In genomic region chr14:115042055-115042564, GRCm38 (mm10) we compare ENCODE assay signal across 8 mouse cellular contexts. TPM values are rescaled to one million over a fixed set of nuclear protein-coding genes. Genes with fewer than 3 reads are reported as not detected.
DNase-seq lines count a peak whose midpoint lies in the region; ATAC-seq and TF ChIP-seq lines count a peak whose summit lies in the region.

No protein-coding gene starts in this region.

- DNase-seq in CD8-positive naive resting alpha-beta T cell, adult 2 months (ENCODE audit: low read depth in 2 of 2, low spot score in 2 of 2), result peak; percentile 75 to 78
- DNase-seq in c-Kit-positive CD71-negative TER-119-negative erythroid progenitor cells, embryonic 14.5 days (ENCODE audit: low read depth), result peak; percentile 50
- DNase-seq in forebrain, embryonic 10.5 days (ENCODE audit: extremely low spot score, low spot score), result peak; percentile 84
- DNase-seq in kidney, postnatal 36 days, result peak; percentile 92 to 93
- DNase-seq in liver, embryonic 14.5 days (ENCODE audit: low read depth in 3 of 3, low spot score in 3 of 3), result peak; percentile 61 to 66 (median 61)
- peak; percentile 88 for DNase-seq in neural tube, embryonic 10.5 days (ENCODE audit: extremely low spot score, low spot score)

- H3K4me2 ChIP-seq in heart, embryonic 16.5 days (ENCODE audit: low read depth, low read length), result peak overlapping the region; percentile 99
- H3K4me2 ChIP-seq in liver, embryonic 14.5 days (ENCODE audit: low read depth), result peak overlapping the region; percentile 87
- H3K4me2 ChIP-seq in stomach, embryonic 15.5 days, result peak overlapping the region; percentile 78

- ATAC-seq in heart, embryonic 16.5 days (replicated peaks; ENCODE audit: extremely low read depth, insufficient read depth, low FRiP score), result peak; percentile 74
- peak; percentile 70 for ATAC-seq in liver, embryonic 14.5 days (ENCODE audit: insufficient read depth)
- ATAC-seq in stomach, embryonic 15.5 days (ENCODE audit: insufficient read depth, low FRiP score, low read depth), result peak; percentile 74

- TF ChIP-seq CTCF in liver, embryonic 14.5 days (IDR thresholded peaks at IDR 0.05; ENCODE audit: low read depth), result peak; percentile 70

- H3K36me3 ChIP-seq in forebrain, embryonic 10.5 days (replicated peaks), result peaks cover 45% of the 10 kb centered on the region
- H3K36me3 ChIP-seq in heart, embryonic 16.5 days (ENCODE audit: control insufficient read depth, insufficient read depth), result peaks cover 33% of the 10 kb centered on the region
- H3K36me3 ChIP-seq in liver, embryonic 14.5 days (replicated peaks; ENCODE audit: control insufficient read depth, insufficient read depth, low read depth), result peaks cover 38% of the 10 kb centered on the region
- H3K36me3 ChIP-seq in stomach, embryonic 15.5 days, result peaks cover 17% of the 10 kb centered on the region

- H3K9ac ChIP-seq in heart, embryonic 16.5 days (ENCODE audit: low read length), result peak overlapping the region; percentile 93
- H3K9ac ChIP-seq in liver, embryonic 14.5 days (replicated peaks), result peak overlapping the region; percentile 93
- H3K9ac ChIP-seq in stomach, embryonic 15.5 days, result peak overlapping the region; percentile 90

- no peaks in the 10 kb centered on the region for H3K9me3 ChIP-seq in forebrain, embryonic 10.5 days
- no peaks in the 10 kb centered on the region for H3K9me3 ChIP-seq in heart, embryonic 16.5 days (replicated peaks; ENCODE audit: control insufficient read depth, low read length)
- no peaks in the 10 kb centered on the region for H3K9me3 ChIP-seq in liver, embryonic 14.5 days (ENCODE audit: control insufficient read depth, low read length)
- H3K9me3 ChIP-seq in stomach, embryonic 15.5 days, result no peaks in the 10 kb centered on the region

- H3K4me1 ChIP-seq in forebrain, embryonic 10.5 days, result peaks cover 36% of the 10 kb centered on the region
- H3K4me1 ChIP-seq in heart, embryonic 16.5 days (ENCODE audit: control insufficient read depth, insufficient read depth, low read length), result peaks cover 13% of the 10 kb centered on the region
- peaks cover 2 to 8% of the 10 kb centered on the region in 2 experiments for H3K4me1 ChIP-seq in liver, embryonic 14.5 days (replicated peaks; ENCODE audit: control insufficient read depth in 2 of 2, insufficient read depth in 2 of 2, low read length in 1 of 2)
- peaks cover 10% of the 10 kb centered on the region for H3K4me1 ChIP-seq in stomach, embryonic 15.5 days

- no peak for TF ChIP-seq EP300 in liver, embryonic 14.5 days (IDR thresholded peaks at IDR 0.05; ENCODE audit: low read depth)

- H3K4me3 ChIP-seq in forebrain, embryonic 10.5 days, result peak overlapping the region; percentile 89
- peak overlapping the region; percentile 67 for H3K4me3 ChIP-seq in heart, embryonic 16.5 days (ENCODE audit: low read length)
- peak overlapping the region; percentile 91 to 95 for H3K4me3 ChIP-seq in liver, embryonic 14.5 days (ENCODE audit: insufficient read depth in 1 of 2, low read depth in 2 of 2, low read length in 2 of 2)
- H3K4me3 ChIP-seq in stomach, embryonic 15.5 days (replicated peaks), result peak overlapping the region; percentile 64

- peak overlapping the region; percentile 100 for H3K27ac ChIP-seq in forebrain, embryonic 10.5 days
- H3K27ac ChIP-seq in heart, embryonic 16.5 days (ENCODE audit: low read length), result peak overlapping the region; percentile 93
- H3K27ac ChIP-seq in liver, embryonic 14.5 days, result no peak overlapping the region
- H3K27ac ChIP-seq in stomach, embryonic 15.5 days, result peak overlapping the region; percentile 93

- peaks cover 12% of the 10 kb centered on the region for H3K27me3 ChIP-seq in forebrain, embryonic 10.5 days (ENCODE audit: poor library complexity, severe bottlenecking)
- H3K27me3 ChIP-seq in heart, embryonic 16.5 days (ENCODE audit: control insufficient read depth, insufficient read depth, low read length), result peaks cover 3% of the 10 kb centered on the region; the same call in 1 of the 2 replicates
- no peaks in the 10 kb centered on the region; the same call in 1 of the 2 replicates for H3K27me3 ChIP-seq in liver, embryonic 14.5 days (ENCODE audit: control insufficient read depth, insufficient read depth, low read length)
- H3K27me3 ChIP-seq in stomach, embryonic 15.5 days (replicated peaks), result no peaks in the 10 kb centered on the region

- under 1% methylated on average over 40 of the region's 51 CpGs for WGBS in forebrain, embryonic 10.5 days
- WGBS in heart, embryonic 16.5 days, result under 1% methylated on average over 33 of the region's 51 CpGs
- WGBS in liver, embryonic 14.5 days (ENCODE audit: insufficient replicate concordance), result under 1% methylated on average over 42 of the region's 51 CpGs
- 0% methylated on average over 31 of the region's 51 CpGs for WGBS in stomach, embryonic 15.5 days

RNA-seq across cellular contexts. Expression of gene Gpc5, which starts 49.9 kb away (rescaled TPM):
- polyA plus RNA-seq in forebrain, embryonic 10.5 days (2016; fragmentation: Nextera tagmentation; extraction: Ambion mirVana), result 0.81 and 0.85 TPM in 2 replicates
- 0.12 and 0.43 TPM in 2 replicates for polyA plus RNA-seq in heart, embryonic 16.5 days (2015; fragmentation: Nextera tagmentation; extraction: Ambion mirVana)
- 0.02 TPM in 1 of 2 replicates, not detected in the other for polyA plus RNA-seq in liver, embryonic 14.5 days (2012; rRNA removed)
- polyA plus RNA-seq in liver, embryonic 14.5 days (2014; fragmentation: Nextera tagmentation; extraction: Ambion mirVana), result 0.05 and 0.08 TPM in 2 replicates
- 0.05 and 0.22 TPM in 2 replicates for polyA plus RNA-seq in stomach, embryonic 15.5 days (2015; fragmentation: Nextera tagmentation; extraction: Ambion mirVana)
